Mouse (Mus musculus): ENCODE data around the gene Foxp1. TPM values are rescaled to one million over a fixed set of nuclear protein-coding genes. Genes with fewer than 3 reads are reported as not detected.
A peak's percentile ranks its signal among the peaks of the same experiment; 100 is the strongest.

The Foxp1 gene
- polyA plus RNA-seq, 1 experiment from 2014 or later: 66.8 TPM

DNA sequence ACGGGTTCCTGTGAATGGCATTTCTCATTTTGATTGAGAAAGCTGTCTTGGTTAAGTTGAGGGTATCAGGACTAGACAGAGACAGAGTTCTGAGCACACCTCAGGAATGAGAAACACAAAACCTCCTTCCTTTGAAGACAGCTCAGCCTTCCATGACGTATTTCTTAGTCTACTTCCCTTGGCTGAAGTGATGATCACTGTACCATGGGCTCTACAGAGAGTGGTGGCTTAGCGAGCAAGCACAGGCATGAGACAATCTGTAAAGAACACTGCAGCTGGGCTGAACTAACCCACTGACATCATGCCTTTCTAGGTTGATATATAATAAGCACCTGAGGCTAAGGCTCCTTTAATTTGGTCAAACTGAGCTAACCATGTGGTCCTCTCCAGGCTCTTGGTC, 172.0 kb downstream of the Foxp1 start:
- Histone ChIP-seq H3K4me3 (no peak overlapping the region), H3K4me1 (replicated peaks) (peaks cover 27% of the 10 kb centered on the region), H3K27ac (peak overlapping the region; percentile 37), H3K9me3 (replicated peaks) (no peaks in the 10 kb centered on the region), H3K4me2 (peak overlapping the region; percentile 22; the same call in 1 of the 2 replicates), H3K27me3 (no peaks in the 10 kb centered on the region), H3K9ac (no peak overlapping the region), H3K36me3 (no peaks in the 10 kb centered on the region)
- ATAC-seq (replicated peaks; ENCODE audit: insufficient number of reproducible peaks, insufficient read depth, low FRiP score, low read depth): peak; percentile 39; the same call in 1 of the 2 replicates
- 38% methylated on average over 3 of the region's 3 CpGs for WGBS

DNA sequence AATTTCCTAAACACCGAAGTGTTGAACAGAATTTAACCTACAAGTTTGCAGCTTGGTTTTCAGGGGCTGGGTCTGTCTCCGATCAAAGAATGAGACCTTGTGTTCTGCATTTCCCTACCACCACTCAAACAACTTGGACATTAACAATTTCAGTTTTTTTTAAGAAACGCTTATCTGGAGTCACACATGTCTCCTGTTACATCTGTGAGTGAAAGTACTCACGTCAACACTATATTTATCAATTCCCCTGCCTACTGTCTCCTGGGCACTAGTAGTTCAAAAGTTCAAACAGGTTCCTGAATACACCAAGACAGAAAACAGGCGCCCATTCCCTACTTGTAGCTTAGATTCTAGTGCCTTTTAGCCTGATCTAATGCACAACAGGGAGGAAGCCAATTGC, 172.4 kb downstream of the Foxp1 start:
- H3K4me3 ChIP-seq: no peak overlapping the region
- H3K36me3 ChIP-seq: no peaks in the 10 kb centered on the region
- no peak overlapping the region for H3K9ac ChIP-seq
- peaks cover 23% of the 10 kb centered on the region for H3K4me1 ChIP-seq (replicated peaks)
- H3K27ac ChIP-seq: peak overlapping the region; percentile 37
- peak overlapping the region; percentile 22; the same call in 1 of the 2 replicates for H3K4me2 ChIP-seq
- H3K27me3 ChIP-seq: no peaks in the 10 kb centered on the region
- no peak for ATAC-seq (replicated peaks; ENCODE audit: insufficient number of reproducible peaks, insufficient read depth, low FRiP score, low read depth)
- no peaks in the 10 kb centered on the region for H3K9me3 ChIP-seq (replicated peaks)
- WGBS: 26% methylated on average over 5 of the region's 5 CpGs

DNA sequence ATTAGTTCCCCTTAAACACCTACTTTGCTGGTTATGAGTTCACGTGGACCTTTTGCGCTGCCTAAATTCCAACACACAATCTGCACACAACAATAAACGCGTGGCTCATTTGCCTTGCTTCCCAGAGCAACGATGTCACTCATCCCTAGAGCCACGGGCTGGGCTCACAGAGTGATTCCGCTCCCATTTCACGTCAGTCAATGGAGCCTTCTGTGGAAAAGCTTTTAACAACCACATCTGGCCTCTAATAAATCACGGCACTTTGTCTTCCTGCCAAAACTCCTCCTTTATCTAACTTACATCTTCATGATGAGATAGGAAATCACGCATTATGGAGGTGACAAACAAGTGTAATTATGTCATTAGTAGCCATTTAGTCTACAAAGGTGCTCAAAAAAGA, 174.7 kb downstream of the Foxp1 start:
- no peak overlapping the region for H3K4me3 ChIP-seq
- H3K36me3 ChIP-seq: no peaks in the 10 kb centered on the region
- no peak overlapping the region for H3K27ac ChIP-seq
- H3K9me3 ChIP-seq (replicated peaks): no peaks in the 10 kb centered on the region
- H3K27me3 ChIP-seq: no peaks in the 10 kb centered on the region
- no peak overlapping the region for H3K4me2 ChIP-seq
- H3K9ac ChIP-seq: no peak overlapping the region
- 63% methylated on average over 10 of the region's 10 CpGs for WGBS
- H3K4me1 ChIP-seq (replicated peaks): peaks cover 13% of the 10 kb centered on the region
- ATAC-seq (replicated peaks; ENCODE audit: insufficient number of reproducible peaks, insufficient read depth, low FRiP score, low read depth): no peak

DNA sequence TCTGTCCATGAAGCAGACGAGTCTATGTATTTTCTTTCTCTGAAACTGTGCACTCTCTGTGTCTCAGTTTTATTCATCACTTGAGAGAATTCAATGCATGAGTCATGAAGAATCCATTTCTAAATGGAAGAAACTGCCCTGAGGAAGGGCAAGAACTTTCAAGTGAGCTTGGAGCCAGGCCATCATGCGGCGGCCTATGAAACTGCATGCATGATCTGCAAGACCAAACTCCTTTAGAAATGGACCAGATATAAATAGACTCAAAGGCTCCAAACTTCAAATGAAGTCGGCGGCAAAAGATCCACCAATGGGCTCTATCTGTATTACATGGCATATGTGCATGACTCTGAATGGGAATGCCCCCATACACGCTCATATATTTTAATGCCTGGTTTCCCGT, 177.6 kb downstream of the Foxp1 start:
- H3K4me2 ChIP-seq: no peak overlapping the region
- H3K9ac ChIP-seq: no peak overlapping the region
- H3K27me3 ChIP-seq: no peaks in the 10 kb centered on the region
- no peak for ATAC-seq (replicated peaks; ENCODE audit: insufficient number of reproducible peaks, insufficient read depth, low FRiP score, low read depth)
- H3K4me3 ChIP-seq: no peak overlapping the region
- no peaks in the 10 kb centered on the region for H3K9me3 ChIP-seq (replicated peaks)
- peaks cover 4% of the 10 kb centered on the region; the same call in 1 of the 2 replicates for H3K4me1 ChIP-seq (replicated peaks)
- no peak overlapping the region for H3K27ac ChIP-seq
- no peaks in the 10 kb centered on the region for H3K36me3 ChIP-seq
- 93% methylated on average over 7 of the region's 7 CpGs for WGBS

DNA sequence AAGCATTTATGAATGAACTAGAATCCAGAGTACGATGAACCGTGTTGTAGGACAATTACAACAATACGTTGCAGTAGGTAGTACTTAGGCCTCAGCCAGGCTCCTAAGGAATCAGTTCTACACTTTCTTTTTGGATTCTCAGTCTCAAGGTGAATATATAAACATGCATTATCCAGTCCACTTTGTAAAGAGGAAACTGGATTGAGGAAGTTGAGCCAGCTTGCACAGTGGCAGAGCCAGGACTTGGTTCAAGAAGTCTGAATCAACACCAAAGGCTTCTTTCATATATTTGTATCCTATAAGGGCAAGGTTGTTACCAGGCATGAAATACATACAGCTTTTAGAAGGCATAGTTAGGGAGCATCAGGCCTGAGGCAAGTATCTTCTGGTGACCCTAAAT, 178.2 kb downstream of the Foxp1 start:
- ATAC-seq (replicated peaks; ENCODE audit: insufficient number of reproducible peaks, insufficient read depth, low FRiP score, low read depth): no peak
- 89% methylated on average over 3 of the region's 3 CpGs for WGBS
- Histone ChIP-seq H3K9me3 (replicated peaks) (no peaks in the 10 kb centered on the region), H3K4me3 (no peak overlapping the region), H3K27me3 (no peaks in the 10 kb centered on the region), H3K9ac (no peak overlapping the region), H3K4me1 (replicated peaks) (0 out of 2 replicates have a peak, but pooled peaks cover 3% of the 10 kb centered on the region), H3K27ac (no peak overlapping the region), H3K4me2 (no peak overlapping the region), H3K36me3 (no peaks in the 10 kb centered on the region)

DNA sequence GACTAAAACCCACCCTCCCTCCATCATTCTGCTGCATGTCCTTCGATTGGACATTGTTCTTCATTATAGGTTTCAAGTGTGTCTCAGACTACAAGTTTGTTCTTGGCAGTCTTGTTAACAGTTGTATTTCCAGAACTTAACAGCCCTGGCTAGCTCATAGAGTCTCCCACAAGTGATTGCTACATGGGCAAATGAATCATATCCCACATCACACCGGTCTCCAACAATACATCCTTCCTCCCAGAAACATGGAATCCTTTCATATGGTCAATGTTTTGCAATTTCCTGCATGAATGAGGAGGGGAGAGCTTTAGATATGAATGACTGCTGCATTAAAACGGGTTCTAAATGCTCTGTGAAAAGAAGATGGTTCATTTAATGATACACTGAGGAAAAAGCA, 178.7 kb downstream of the Foxp1 start:
- H3K36me3 ChIP-seq: no peaks in the 10 kb centered on the region
- WGBS: 82% methylated on average over 3 of the region's 3 CpGs
- H3K4me1 ChIP-seq (replicated peaks): 0 out of 2 replicates have a peak, but pooled peaks cover 6% of the 10 kb centered on the region
- ATAC-seq (replicated peaks; ENCODE audit: insufficient number of reproducible peaks, insufficient read depth, low FRiP score, low read depth): no peak
- no peaks in the 10 kb centered on the region for H3K9me3 ChIP-seq (replicated peaks)
- H3K27ac ChIP-seq: no peak overlapping the region
- H3K4me3 ChIP-seq: no peak overlapping the region
- H3K9ac ChIP-seq: no peak overlapping the region
- no peak overlapping the region for H3K4me2 ChIP-seq
- H3K27me3 ChIP-seq: no peaks in the 10 kb centered on the region

DNA sequence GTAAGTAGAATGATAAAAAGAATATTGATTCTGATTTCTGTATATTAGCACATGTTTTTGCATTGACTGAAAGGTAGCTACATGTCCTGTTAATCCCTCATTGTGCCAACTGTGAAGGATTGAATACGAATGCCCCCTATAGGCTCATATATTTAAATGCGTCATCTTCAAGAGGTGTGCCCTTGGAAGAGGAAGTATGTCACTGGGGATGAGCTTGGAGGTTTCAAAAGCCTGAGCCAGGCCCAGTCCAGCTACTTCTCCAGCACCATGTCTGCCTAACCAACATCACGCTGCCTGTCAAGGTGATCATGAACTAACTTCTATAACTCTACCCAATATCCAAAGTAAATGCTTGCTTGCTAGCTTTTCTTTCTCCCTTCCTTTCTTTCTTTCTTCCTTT, 180.1 kb downstream of the Foxp1 start:
- H3K27me3 ChIP-seq: no peaks in the 10 kb centered on the region
- no peak overlapping the region for H3K9ac ChIP-seq
- 95% methylated on average over 3 of the region's 3 CpGs for WGBS
- H3K4me2 ChIP-seq: no peak overlapping the region
- H3K36me3 ChIP-seq: no peaks in the 10 kb centered on the region
- ATAC-seq (replicated peaks; ENCODE audit: insufficient number of reproducible peaks, insufficient read depth, low FRiP score, low read depth): no peak
- H3K27ac ChIP-seq: no peak overlapping the region
- no peaks in the 10 kb centered on the region for H3K9me3 ChIP-seq (replicated peaks)
- H3K4me3 ChIP-seq: no peak overlapping the region
- H3K4me1 ChIP-seq (replicated peaks): peaks cover 17% of the 10 kb centered on the region; the same call in 1 of the 2 replicates

DNA sequence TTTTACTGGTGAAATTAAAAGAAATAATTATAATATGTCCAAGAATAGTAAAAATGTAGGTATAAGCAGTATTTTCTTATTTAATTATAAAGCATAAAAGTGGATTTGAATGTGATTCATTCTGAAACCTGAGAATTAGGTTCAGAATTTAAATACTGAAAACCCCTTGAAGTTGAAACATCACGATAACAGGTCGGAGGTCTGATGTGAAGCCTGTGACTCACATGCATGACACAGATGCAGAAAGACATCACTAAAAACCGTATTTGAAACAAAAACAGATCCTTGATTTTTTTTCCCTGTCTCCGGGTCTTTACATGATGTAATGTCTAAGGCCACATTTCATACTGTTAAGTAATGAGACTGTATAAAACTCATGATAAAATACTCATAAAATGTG, 181.6 kb downstream of the Foxp1 start:
- H3K9me3 ChIP-seq (replicated peaks): no peaks in the 10 kb centered on the region
- H3K36me3 ChIP-seq: no peaks in the 10 kb centered on the region
- H3K9ac ChIP-seq: no peak overlapping the region
- no peak overlapping the region for H3K27ac ChIP-seq
- ATAC-seq (replicated peaks; ENCODE audit: insufficient number of reproducible peaks, insufficient read depth, low FRiP score, low read depth): no peak
- no peak overlapping the region for H3K4me3 ChIP-seq
- no peak overlapping the region for H3K4me2 ChIP-seq
- no peaks in the 10 kb centered on the region for H3K27me3 ChIP-seq
- WGBS: 80% methylated on average over 4 of the region's 4 CpGs
- peaks cover 17% of the 10 kb centered on the region; the same call in 1 of the 2 replicates for H3K4me1 ChIP-seq (replicated peaks)

DNA sequence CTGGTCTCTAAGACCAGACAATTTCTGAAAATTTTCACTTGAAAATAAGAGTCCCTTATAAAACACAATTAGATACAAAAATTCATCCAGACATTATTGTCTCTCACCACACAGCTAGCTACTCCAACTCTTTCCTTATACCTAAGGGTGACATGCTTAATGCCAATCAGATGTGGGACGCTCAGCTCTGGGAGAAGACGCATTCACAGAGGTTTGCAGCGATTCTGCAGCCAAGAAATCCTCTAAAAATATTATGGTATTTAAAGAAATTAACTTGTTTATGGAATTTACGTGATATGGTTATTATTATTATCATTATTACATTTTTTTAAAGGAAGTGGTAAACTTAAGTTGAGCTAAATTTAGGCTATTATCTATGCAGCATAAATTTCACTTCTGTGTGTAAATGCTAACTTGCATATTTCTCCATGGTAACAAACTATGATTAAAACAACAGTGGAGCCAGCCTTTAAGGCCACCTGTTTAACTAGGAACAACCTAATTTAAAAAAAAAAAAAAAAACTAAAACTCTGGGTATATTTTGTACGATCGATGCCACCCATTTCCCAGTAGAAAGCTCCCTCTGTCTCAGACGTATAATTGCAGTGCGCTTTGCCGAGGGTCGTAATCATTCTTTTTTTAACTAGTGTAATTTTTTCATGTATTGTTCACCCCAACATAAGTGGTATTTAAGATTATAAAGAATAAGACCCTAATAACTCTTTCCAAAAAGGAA, 182.4 kb downstream of the Foxp1 start:
- Histone ChIP-seq H3K36me3 (no peaks in the 10 kb centered on the region), H3K27me3 (no peaks in the 10 kb centered on the region), H3K4me2 (no peak overlapping the region), H3K9ac (no peak overlapping the region), H3K4me1 (replicated peaks) (peaks cover 17% of the 10 kb centered on the region; the same call in 1 of the 2 replicates), H3K4me3 (no peak overlapping the region), H3K27ac (no peak overlapping the region), H3K9me3 (replicated peaks) (no peaks in the 10 kb centered on the region)
- no peak for ATAC-seq (replicated peaks; ENCODE audit: insufficient number of reproducible peaks, insufficient read depth, low FRiP score, low read depth)
- 88% methylated on average over 10 of the region's 10 CpGs for WGBS

DNA sequence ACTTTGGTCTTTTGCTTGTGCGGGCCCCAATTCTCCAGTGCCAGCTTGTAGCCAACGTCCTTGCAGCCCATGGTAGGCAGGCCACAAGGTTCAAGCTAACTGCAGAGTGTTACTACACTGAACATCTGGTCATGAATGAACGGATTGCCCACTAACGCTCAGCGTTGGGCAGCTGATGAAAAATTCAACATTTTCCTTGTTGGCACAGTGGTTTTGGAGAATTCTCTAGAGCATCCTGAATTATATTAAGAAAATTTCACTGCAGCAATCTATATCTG, 183.2 kb downstream of the Foxp1 start:
- no peak for ATAC-seq (replicated peaks; ENCODE audit: insufficient number of reproducible peaks, insufficient read depth, low FRiP score, low read depth)
- 62% methylated on average over 5 of the region's 5 CpGs for WGBS

DNA sequence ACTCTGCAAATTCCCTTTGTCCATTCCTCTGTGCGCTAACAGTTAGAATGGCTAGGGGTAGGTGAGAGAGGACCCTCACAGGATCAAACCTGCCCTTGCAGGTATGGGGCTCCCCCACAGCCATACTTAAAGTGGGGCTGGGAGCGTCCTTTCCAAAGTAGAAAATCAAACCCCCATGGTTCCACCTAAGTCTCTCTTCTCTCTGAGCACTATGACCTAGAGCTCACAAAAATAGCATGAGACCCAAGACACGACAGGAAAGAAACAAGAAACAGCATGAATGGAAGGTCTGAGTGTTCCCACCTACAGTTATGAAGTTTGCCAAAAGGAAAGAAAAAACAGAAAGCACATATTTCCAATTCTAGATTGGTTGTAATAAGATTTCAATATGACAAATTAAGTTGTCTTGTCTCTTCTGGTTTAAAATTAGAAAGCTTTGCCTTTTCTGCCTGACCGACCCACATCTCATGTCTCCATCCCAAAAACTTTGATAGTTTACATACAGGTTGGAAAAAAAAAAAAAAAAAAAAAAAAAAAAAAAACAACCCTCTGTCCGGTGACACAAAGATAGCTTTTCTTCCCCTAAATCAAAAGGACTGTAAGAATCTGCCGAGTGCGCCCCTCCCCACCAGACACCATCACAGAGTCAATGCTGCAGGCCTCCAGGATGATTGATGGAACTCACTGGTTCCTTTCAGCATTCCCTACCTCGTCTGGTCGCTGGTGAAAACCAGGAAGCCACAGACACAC, 183.8 kb downstream of the Foxp1 start:
- H3K9me3 ChIP-seq (replicated peaks): no peaks in the 10 kb centered on the region
- no peak overlapping the region for H3K27ac ChIP-seq
- no peak overlapping the region for H3K4me2 ChIP-seq
- 56% methylated on average over 9 of the region's 9 CpGs for WGBS
- H3K4me3 ChIP-seq: no peak overlapping the region
- H3K4me1 ChIP-seq (replicated peaks): peaks cover 17% of the 10 kb centered on the region; the same call in 1 of the 2 replicates
- no peak overlapping the region for H3K9ac ChIP-seq
- ATAC-seq (replicated peaks; ENCODE audit: insufficient number of reproducible peaks, insufficient read depth, low FRiP score, low read depth): no peak
- no peaks in the 10 kb centered on the region for H3K27me3 ChIP-seq
- no peaks in the 10 kb centered on the region for H3K36me3 ChIP-seq

More for the DNA sequence above, 183.2 kb downstream of the Foxp1 start:
- no peak overlapping the region for H3K4me3 ChIP-seq
- no peak overlapping the region for H3K4me2 ChIP-seq
- H3K4me1 ChIP-seq (replicated peaks): peaks cover 17% of the 10 kb centered on the region; the same call in 1 of the 2 replicates
- no peaks in the 10 kb centered on the region for H3K36me3 ChIP-seq
- no peak overlapping the region for H3K27ac ChIP-seq
- no peaks in the 10 kb centered on the region for H3K9me3 ChIP-seq (replicated peaks)
- H3K9ac ChIP-seq: no peak overlapping the region
- no peaks in the 10 kb centered on the region for H3K27me3 ChIP-seq
